Comparison of ENCODE assay signal across 32 mouse cellular contexts in genomic region chrX:77801543-77801942, GRCm38 (mm10). TPM values are rescaled to one million over a fixed set of nuclear protein-coding genes. Genes with fewer than 3 reads are reported as not detected.
DNase-seq lines count a peak whose midpoint lies in the region; ATAC-seq and TF ChIP-seq lines count a peak whose summit lies in the region.
"Had no signal": no experiment of that assay in that cellular context is flagged by ENCODE, and none has a peak within 500 bp of the region (broad histone marks: within the 10 kb centered on the region; RNA-seq: fewer than 3 reads in every experiment).

No protein-coding gene starts in this region.

- no peaks in the 10 kb centered on the region for H3K36me3 ChIP-seq in macrophage (ENCODE audit: inconsistent target)
- H3K36me3 ChIP-seq in heart, embryonic 10.5 days: no peaks in the 10 kb centered on the region
- H3K36me3 ChIP-seq: embryonic facial prominence, embryonic 15.5 days; forebrain, embryonic 15.5 days; heart, embryonic 15.5 days; intestine, embryonic 15.5 days; limb, embryonic 12.5 days; midbrain, embryonic 15.5 days had no signal

- H3K9me3 ChIP-seq in heart, embryonic 10.5 days: no peaks in the 10 kb centered on the region
- H3K9me3 ChIP-seq: embryonic facial prominence, embryonic 15.5 days; forebrain, embryonic 15.5 days; heart, embryonic 15.5 days; intestine, embryonic 15.5 days; limb, embryonic 12.5 days; megakaryocyte, embryonic 14.5 days; midbrain, embryonic 15.5 days had no signal

- H3K79me2 ChIP-seq in macrophage (ENCODE audit: inconsistent target): no peaks in the 10 kb centered on the region

- WGBS in macrophage (ENCODE audit: missing documents): 44% methylated on average over 1 of the region's 1 CpGs
- WGBS in heart, embryonic 10.5 days: 48% methylated on average over 1 of the region's 1 CpGs

- DNase-seq in heart, embryonic 10.5 days (ENCODE audit: low spot score): no peak
- DNase-seq in heart, adult 9 months (ENCODE audit: low spot score in 2 of 2): no peak
- no peak for DNase-seq in spleen, postnatal 10 days (ENCODE audit: low spot score in 2 of 2)
- no peak for DNase-seq in right cerebral cortex, adult 18-20 months
- DNase-seq: adrenal gland, postnatal 14 days; cerebellum, adult 8-10 months; gastrocnemius, postnatal 25 days; heart, adult 2 months; heart, postnatal 36 days; kidney, postnatal 36 days; liver, postnatal 0 days; lung, postnatal 10 days; thymus, adult 18-20 months had no signal

- peak overlapping the region; percentile 94 for H3K27ac ChIP-seq in bone marrow macrophage, adult 2 months (ENCODE audit: insufficient read depth, low read depth, low read length)
- H3K27ac ChIP-seq in macrophage: peak overlapping the region; percentile 56
- H3K27ac ChIP-seq in heart, embryonic 10.5 days: no peak overlapping the region
- H3K27ac ChIP-seq: embryonic facial prominence, embryonic 15.5 days; forebrain, embryonic 15.5 days; heart, adult 2 months; heart, embryonic 15.5 days; hindbrain, embryonic 14.5 days; intestine, embryonic 15.5 days; limb, embryonic 12.5 days; midbrain, embryonic 15.5 days had no signal

- peak; percentile 48 for ATAC-seq in CD4-positive, CD25-positive, alpha-beta regulatory T cell, adult 4 months
- ATAC-seq: forebrain, embryonic 15.5 days; intestine, embryonic 15.5 days; liver, postnatal 0 days; midbrain, embryonic 15.5 days had no signal

- H3K27me3 ChIP-seq in heart, embryonic 10.5 days (ENCODE audit: insufficient read depth, poor library complexity, severe bottlenecking): no peaks in the 10 kb centered on the region
- H3K27me3 ChIP-seq: embryonic facial prominence, embryonic 15.5 days; forebrain, embryonic 15.5 days; heart, embryonic 15.5 days; intestine, embryonic 15.5 days; limb, embryonic 12.5 days; midbrain, embryonic 15.5 days had no signal

- no peak for TF ChIP-seq POLR2A in bone marrow macrophage, adult 2 months (IDR thresholded peaks at IDR 0.05; ENCODE audit: borderline replicate concordance, low read depth, low read length)

- H3K4me1 ChIP-seq in bone marrow macrophage, adult 2 months (ENCODE audit: control insufficient read depth, insufficient read depth, low read length): peaks cover 37% of the 10 kb centered on the region
- no peaks in the 10 kb centered on the region for H3K4me1 ChIP-seq in heart, embryonic 10.5 days
- H3K4me1 ChIP-seq: embryonic facial prominence, embryonic 15.5 days; intestine, embryonic 15.5 days; limb, embryonic 12.5 days; midbrain, embryonic 15.5 days had no signal

- no peak for TF ChIP-seq CTCF in bone marrow macrophage, adult 2 months (IDR thresholded peaks at IDR 0.05; ENCODE audit: low read depth, low read length)

- no peak overlapping the region for H3K4me3 ChIP-seq in bone marrow macrophage, adult 2 months (ENCODE audit: insufficient read depth, low read length)
- no peak overlapping the region for H3K4me3 ChIP-seq in macrophage (ENCODE audit: inconsistent target)
- no peak overlapping the region for H3K4me3 ChIP-seq in heart, embryonic 10.5 days
- H3K4me3 ChIP-seq: embryonic facial prominence, embryonic 15.5 days; forebrain, embryonic 15.5 days; heart, adult 2 months; heart, embryonic 15.5 days; intestine, embryonic 15.5 days; limb, embryonic 12.5 days; megakaryocyte, embryonic 14.5 days; midbrain, embryonic 15.5 days; myocyte had no signal

RNA-seq across cellular contexts. Expression of gene Prkx, which starts 5.5 kb away (rescaled TPM):
- polyA plus RNA-seq in CD4-positive, CD25-positive, alpha-beta regulatory T cell, adult 4 months (2017; shearing (Covaris generic)): 10 to 100 TPM; 23.0 to 25.3 TPM
- polyA plus RNA-seq in bone marrow macrophage, adult 2 months (2012; ENCODE audit: insufficient read depth, insufficient read length, missing spikeins): 39.9 and 50.5 TPM in 2 replicates
- 100 to 1,000 TPM in 1 of 26 experiments, 10 to 100 TPM in 25; 38.4 to 119 (median 51.4) TPM for total RNA-seq in macrophage (2018; cell fraction: chromatin; rRNA removed)
- 100 to 1,000 TPM in 1 of 26 experiments, 10 to 100 TPM in 25; 65.9 to 109 (median 80.6) TPM for total RNA-seq in macrophage (2018; cell fraction: cytosol; rRNA removed)
- 100 to 1,000 TPM in 5 of 26 experiments, 10 to 100 TPM in 21; 46.9 to 169 (median 71.8) TPM for total RNA-seq in macrophage (2018; cell fraction: nucleus; rRNA removed)
- polyA plus RNA-seq in macrophage (2018): 35.8 to 90.4 TPM (median 56.3 TPM) in 3 replicates
- 9.4 and 9.8 TPM in 2 replicates for polyA plus RNA-seq in heart, embryonic 10.5 days (2016; fragmentation: Nextera tagmentation; extraction: Ambion mirVana)

RNA-seq across cellular contexts. Expression of gene Pbsn, which starts 51.9 kb away (rescaled TPM):
- polyA plus RNA-seq in CD4-positive, CD25-positive, alpha-beta regulatory T cell, adult 4 months (2017; shearing (Covaris generic)): not detected
- not detected in 2 replicates for polyA plus RNA-seq in bone marrow macrophage, adult 2 months (2012; ENCODE audit: insufficient read depth, insufficient read length, missing spikeins)
- total RNA-seq in macrophage (2018; cell fraction: chromatin; rRNA removed): not detected
- not detected for total RNA-seq in macrophage (2018; cell fraction: cytosol; rRNA removed)
- not detected for total RNA-seq in macrophage (2018; cell fraction: nucleus; rRNA removed)
- not detected in 3 replicates for polyA plus RNA-seq in macrophage (2018)
- polyA plus RNA-seq in heart, embryonic 10.5 days (2016; fragmentation: Nextera tagmentation; extraction: Ambion mirVana): not detected in 2 replicates
- total RNA-seq: adrenal gland, postnatal 14 days; gastrocnemius, postnatal 25 days; heart, adult 2 months; heart, postnatal 36 days; left cerebral cortex, postnatal 14 days had no signal
- polyA plus RNA-seq: brain, embryonic 14.5 days; embryonic facial prominence, embryonic 15.5 days; forebrain, embryonic 15.5 days; heart, adult 2 months; heart, embryonic 15.5 days; hindbrain, embryonic 14.5 days; intestine, embryonic 15.5 days; kidney, embryonic 14.5 days; limb, embryonic 12.5 days; liver, embryonic 11.5 days; liver, postnatal 0 days; midbrain, embryonic 15.5 days; myocyte; neural tube, embryonic 14.5 days; stomach, embryonic 16.5 days; urinary bladder, adult 2 months had no signal
